ENCODE assay signal across 17 mouse cellular contexts in genomic region chrX:78563451-78563850, GRCm38 (mm10). TPM values are rescaled to one million over a fixed set of nuclear protein-coding genes. Genes with fewer than 3 reads are reported as not detected.
"Had no signal": no experiment of that assay in that cellular context is flagged by ENCODE, and none has a peak within 500 bp of the region (broad histone marks: within the 10 kb centered on the region; RNA-seq: fewer than 3 reads in every experiment).

No protein-coding gene starts in this region.

- H3K27ac ChIP-seq: midbrain, embryonic 13.5 days; midbrain, embryonic 15.5 days; neural tube, embryonic 13.5 days; neural tube, embryonic 15.5 days had no signal

- H3K4me2 ChIP-seq: lung, embryonic 14.5 days; midbrain, embryonic 11.5 days; midbrain, embryonic 13.5 days; midbrain, embryonic 15.5 days; neural tube, embryonic 13.5 days; neural tube, embryonic 15.5 days had no signal

- H3K9me3 ChIP-seq: midbrain, embryonic 13.5 days; midbrain, embryonic 15.5 days; neural tube, embryonic 13.5 days; neural tube, embryonic 15.5 days had no signal

- H3K4me1 ChIP-seq: midbrain, embryonic 13.5 days; midbrain, embryonic 15.5 days; neural tube, embryonic 13.5 days; neural tube, embryonic 15.5 days had no signal

- ATAC-seq: midbrain, embryonic 13.5 days; midbrain, embryonic 15.5 days had no signal

- H3K4me3 ChIP-seq: midbrain, embryonic 13.5 days; midbrain, embryonic 15.5 days; neural tube, embryonic 13.5 days; neural tube, embryonic 15.5 days had no signal

- H3K36me3 ChIP-seq: midbrain, embryonic 13.5 days; midbrain, embryonic 15.5 days; neural tube, embryonic 13.5 days; neural tube, embryonic 15.5 days had no signal

- DNase-seq: lung, adult 18-20 months; lung, embryonic 14.5 days; lung, postnatal 10 days; lung, postnatal 4 days; retina, postnatal 1 day; right cerebral cortex, adult 18-20 months; right cerebral cortex, postnatal 25 days; right cerebral cortex, postnatal 4 days; spleen, adult 18-20 months; thymus, adult 18-20 months; thymus, postnatal 25 days had no signal

- H3K27me3 ChIP-seq: midbrain, embryonic 13.5 days; midbrain, embryonic 15.5 days; neural tube, embryonic 13.5 days; neural tube, embryonic 15.5 days had no signal

- H3K9ac ChIP-seq: lung, embryonic 14.5 days; midbrain, embryonic 13.5 days; midbrain, embryonic 15.5 days; neural tube, embryonic 13.5 days; neural tube, embryonic 15.5 days had no signal

RNA-seq across cellular contexts. Expression of gene Prrg1, which starts 20.2 kb away (rescaled TPM):
- total RNA-seq: monocyte, adult 5-6 weeks had no signal
